Mouse (Mus musculus): Measurements from ENCODE around the gene Lsamp. TPM values are rescaled to one million over a fixed set of nuclear protein-coding genes. Genes with fewer than 3 reads are reported as not detected.

The Lsamp gene
- 0.10 and 0.25 TPM in 2 replicates for polyA plus RNA-seq (2016; fragmentation: Nextera tagmentation; extraction: Ambion mirVana)

DNA sequence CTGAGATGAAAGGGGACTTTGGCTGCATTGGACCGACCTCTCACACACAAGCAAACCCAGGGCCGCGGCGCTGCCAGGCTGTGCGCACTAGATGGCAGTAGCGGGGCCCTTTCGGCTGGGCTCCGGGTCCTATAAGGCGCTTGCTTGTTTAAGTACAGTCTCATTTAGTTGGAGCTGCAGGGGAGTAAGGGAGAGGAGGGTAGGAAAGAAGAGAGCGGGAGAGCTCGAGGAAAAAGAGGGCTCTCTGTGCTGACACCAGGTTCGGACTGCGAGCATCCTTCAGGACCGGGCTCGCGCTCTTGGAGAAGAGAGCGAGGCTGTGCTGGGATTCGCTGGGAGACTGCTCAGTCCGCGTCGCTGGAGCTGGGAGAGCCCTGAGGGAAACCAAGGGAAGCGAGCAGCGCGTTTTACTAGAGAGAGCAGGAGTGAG, at the start of gene Lsamp:
Gene Lsamp, plus strand, starts transcription at position 157 of the 430 bp plus-strand sequence.
- Histone ChIP-seq H3K4me2 (peak within 1 kb of the TSS; percentile 59), H3K9ac (no peak within 1 kb of the TSS), H3K27me3 (replicated peaks) (peaks cover 14% of the 10 kb centered on the region; the same call in 1 of the 2 replicates), H3K27ac (no peak within 1 kb of the TSS), H3K4me1 (no peaks in the 10 kb centered on the region), H3K36me3 (no peaks in the 10 kb centered on the region), H3K9me3 (replicated peaks) (no peaks in the 10 kb centered on the region), H3K4me3 (peak within 1 kb of the TSS; percentile 33)
- WGBS (ENCODE audit: insufficient replicate concordance) = 2% methylated on average over 24 of the region's 24 CpGs
- ATAC-seq = peak; percentile 47; the same call in 1 of the 2 replicates

DNA sequence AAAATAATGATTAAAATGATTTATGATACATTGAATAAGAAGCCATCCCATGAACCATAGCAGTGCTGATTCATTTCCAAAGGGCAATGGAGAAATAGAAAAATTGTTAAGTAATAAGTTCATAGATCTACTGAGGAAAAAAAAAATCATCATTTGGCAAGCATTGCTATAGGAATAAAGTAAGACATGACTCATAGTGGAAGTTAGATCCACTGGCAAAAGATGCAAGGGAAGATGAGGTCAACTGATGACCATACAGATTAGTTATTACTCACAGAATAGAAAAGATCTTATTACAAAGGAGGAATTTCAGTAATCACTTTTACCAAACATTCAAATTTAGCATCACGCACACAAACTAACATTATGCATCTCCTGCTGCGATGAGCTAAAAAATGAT, 26.5 kb upstream of the Lsamp start:
- H3K4me2 ChIP-seq = no peak overlapping the region
- no peaks in the 10 kb centered on the region for H3K27me3 ChIP-seq (replicated peaks)
- no peak overlapping the region for H3K4me3 ChIP-seq
- no peaks in the 10 kb centered on the region for H3K36me3 ChIP-seq
- no peak overlapping the region for H3K27ac ChIP-seq
- H3K9ac ChIP-seq = no peak overlapping the region
- H3K9me3 ChIP-seq (replicated peaks) = no peaks in the 10 kb centered on the region
- H3K4me1 ChIP-seq = no peaks in the 10 kb centered on the region
- WGBS (ENCODE audit: insufficient replicate concordance) = 74% methylated on average over 2 of the region's 2 CpGs
- ATAC-seq = no peak

DNA sequence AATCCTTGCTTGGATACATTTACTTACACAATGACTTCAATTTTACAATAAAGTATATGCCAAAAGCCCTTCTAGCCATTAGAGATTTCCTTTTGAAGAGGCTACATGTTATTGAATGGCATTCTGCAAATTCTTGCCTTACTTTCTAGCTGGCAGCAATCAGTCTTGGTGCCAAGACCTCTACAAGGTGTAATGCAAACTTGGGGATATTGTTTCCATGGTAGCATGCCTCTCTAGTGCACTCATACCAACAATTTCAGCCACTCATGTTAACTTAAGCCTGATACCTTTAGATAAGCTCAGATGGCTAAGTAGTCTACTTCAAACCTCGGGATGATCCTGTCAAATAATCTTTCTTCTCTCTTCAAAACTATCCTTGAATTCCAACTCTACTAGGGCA, 11.4 kb upstream of the Lsamp start:
- Histone ChIP-seq H3K4me2 (no peak overlapping the region), H3K27ac (no peak overlapping the region), H3K36me3 (no peaks in the 10 kb centered on the region), H3K4me1 (no peaks in the 10 kb centered on the region), H3K27me3 (replicated peaks) (no peaks in the 10 kb centered on the region), H3K9ac (no peak overlapping the region), H3K4me3 (no peak overlapping the region), H3K9me3 (replicated peaks) (no peaks in the 10 kb centered on the region)
- 63% methylated on average over 1 of the region's 1 CpGs for WGBS (ENCODE audit: insufficient replicate concordance)
- ATAC-seq = no peak

DNA sequence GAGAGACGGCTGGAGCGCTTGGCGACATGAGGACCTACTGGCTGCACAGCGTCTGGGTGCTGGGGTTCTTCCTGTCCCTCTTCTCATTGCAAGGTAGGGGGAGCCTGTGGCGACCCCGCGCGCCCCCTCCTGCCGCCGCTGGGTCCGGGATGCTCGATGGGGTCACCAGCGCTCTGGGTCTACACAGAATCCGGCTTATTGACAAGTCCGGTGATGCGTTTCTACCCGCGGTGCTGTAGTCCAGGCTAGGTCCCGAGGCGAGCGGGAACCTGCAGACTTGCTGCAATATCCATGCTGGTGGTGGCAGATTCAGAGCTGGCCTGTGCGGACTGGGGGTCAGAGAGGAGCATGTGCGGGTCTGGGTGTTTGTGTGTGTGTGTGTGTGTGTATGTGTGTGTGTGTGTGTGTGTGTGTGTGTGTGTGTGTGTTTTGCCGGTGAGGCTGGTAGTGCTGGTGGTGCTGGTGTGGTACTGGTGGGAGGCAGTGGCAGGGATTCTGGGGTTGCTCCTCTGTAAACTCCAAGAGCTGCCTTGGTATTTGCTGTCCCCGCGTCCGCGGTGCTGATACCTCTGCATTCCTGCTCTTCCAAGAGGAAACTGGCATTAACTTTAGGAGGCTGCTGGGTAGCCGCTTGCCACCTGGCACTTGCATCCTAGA, 602 bp downstream of the Lsamp start:
- H3K4me3 ChIP-seq = peak overlapping the region; percentile 33
- ATAC-seq = 0 out of 2 replicates have a peak, but pooled peaks have one; percentile 5
- no peaks in the 10 kb centered on the region for H3K9me3 ChIP-seq (replicated peaks)
- H3K27ac ChIP-seq = no peak overlapping the region
- no peaks in the 10 kb centered on the region for H3K4me1 ChIP-seq
- WGBS (ENCODE audit: insufficient replicate concordance) = 4% methylated on average over 28 of the region's 29 CpGs
- peaks cover 14% of the 10 kb centered on the region; the same call in 1 of the 2 replicates for H3K27me3 ChIP-seq (replicated peaks)
- H3K4me2 ChIP-seq = peak overlapping the region; percentile 59
- no peak overlapping the region for H3K9ac ChIP-seq
- H3K36me3 ChIP-seq = no peaks in the 10 kb centered on the region

DNA sequence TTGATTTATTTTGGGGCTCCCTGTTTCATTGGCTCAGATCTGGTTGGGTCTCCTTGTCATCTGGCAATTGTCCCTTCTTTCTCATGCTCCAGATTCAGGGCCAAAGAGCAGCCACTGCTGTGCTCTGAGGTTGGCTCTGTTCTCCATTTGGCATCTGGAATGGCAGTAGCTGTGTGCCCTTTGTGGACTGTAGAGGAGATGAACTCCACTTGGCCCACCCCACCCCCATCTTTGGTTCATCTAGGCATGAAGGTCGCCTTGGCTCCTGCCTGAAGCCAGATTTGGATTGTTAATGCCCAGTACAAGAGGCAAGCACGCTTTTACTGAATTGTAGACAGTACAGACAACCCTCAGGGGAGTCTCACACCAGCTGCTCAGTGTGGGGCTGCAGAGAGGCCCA, 4.3 kb downstream of the Lsamp start:
- no peaks in the 10 kb centered on the region for H3K36me3 ChIP-seq
- no peak overlapping the region for H3K27ac ChIP-seq
- no peak overlapping the region for H3K4me3 ChIP-seq
- no peaks in the 10 kb centered on the region for H3K9me3 ChIP-seq (replicated peaks)
- H3K4me1 ChIP-seq = no peaks in the 10 kb centered on the region
- ATAC-seq = no peak
- WGBS (ENCODE audit: insufficient replicate concordance) = 25% methylated on average over 2 of the region's 2 CpGs
- H3K27me3 ChIP-seq (replicated peaks) = peaks cover 14% of the 10 kb centered on the region; the same call in 1 of the 2 replicates
- no peak overlapping the region for H3K4me2 ChIP-seq
- no peak overlapping the region for H3K9ac ChIP-seq

DNA sequence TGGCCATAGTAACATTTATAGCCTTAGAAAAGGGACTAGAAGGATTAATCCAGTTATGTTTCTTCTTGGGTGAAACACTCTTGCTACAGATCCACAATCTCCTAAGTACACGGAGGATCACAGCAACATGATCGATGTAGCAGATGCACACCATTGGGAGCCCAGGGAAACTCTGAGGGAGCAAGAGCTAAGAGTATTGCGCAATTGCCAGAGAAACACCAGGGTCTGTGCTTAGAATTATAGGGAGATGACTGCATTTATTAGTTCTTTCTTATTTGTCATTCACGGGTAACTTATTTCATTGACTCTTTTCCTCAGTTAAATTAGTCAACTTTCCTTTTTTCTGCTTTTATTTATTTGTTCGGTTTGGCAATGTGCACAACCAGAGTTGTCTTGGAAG, 10.7 kb downstream of the Lsamp start:
- no peak overlapping the region for H3K27ac ChIP-seq
- H3K4me3 ChIP-seq = no peak overlapping the region
- H3K9ac ChIP-seq = no peak overlapping the region
- no peaks in the 10 kb centered on the region for H3K4me1 ChIP-seq
- no peak overlapping the region for H3K4me2 ChIP-seq
- ATAC-seq = no peak
- no peaks in the 10 kb centered on the region for H3K27me3 ChIP-seq (replicated peaks)
- WGBS (ENCODE audit: insufficient replicate concordance) = 82% methylated on average over 5 of the region's 5 CpGs
- no peaks in the 10 kb centered on the region for H3K9me3 ChIP-seq (replicated peaks)
- no peaks in the 10 kb centered on the region for H3K36me3 ChIP-seq

DNA sequence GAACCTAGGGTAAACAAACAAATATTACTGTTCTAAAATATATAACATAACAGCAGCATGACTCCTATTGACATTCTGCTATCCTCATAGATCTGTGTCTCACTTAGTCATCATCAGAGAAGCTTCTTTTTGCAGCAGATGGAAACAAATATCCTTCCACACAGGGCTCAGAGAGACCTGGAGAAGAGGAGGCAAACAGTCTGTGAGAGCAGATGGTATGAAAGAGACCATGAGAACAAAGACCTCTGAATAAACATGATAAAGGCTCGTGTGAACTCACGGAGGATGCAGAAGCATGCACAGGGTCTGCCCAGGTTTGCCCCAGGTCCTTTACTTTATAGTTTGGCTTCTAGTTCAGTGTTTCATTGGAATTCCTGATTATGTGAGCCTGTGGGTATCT, 24.6 kb downstream of the Lsamp start:
- no peak overlapping the region for H3K9ac ChIP-seq
- no peak for ATAC-seq
- no peak overlapping the region for H3K4me2 ChIP-seq
- no peaks in the 10 kb centered on the region for H3K27me3 ChIP-seq (replicated peaks)
- no peak overlapping the region for H3K27ac ChIP-seq
- H3K4me1 ChIP-seq = no peaks in the 10 kb centered on the region
- H3K4me3 ChIP-seq = no peak overlapping the region
- no peaks in the 10 kb centered on the region for H3K9me3 ChIP-seq (replicated peaks)
- WGBS (ENCODE audit: insufficient replicate concordance) = 54% methylated on average over 2 of the region's 2 CpGs
- no peaks in the 10 kb centered on the region for H3K36me3 ChIP-seq

DNA sequence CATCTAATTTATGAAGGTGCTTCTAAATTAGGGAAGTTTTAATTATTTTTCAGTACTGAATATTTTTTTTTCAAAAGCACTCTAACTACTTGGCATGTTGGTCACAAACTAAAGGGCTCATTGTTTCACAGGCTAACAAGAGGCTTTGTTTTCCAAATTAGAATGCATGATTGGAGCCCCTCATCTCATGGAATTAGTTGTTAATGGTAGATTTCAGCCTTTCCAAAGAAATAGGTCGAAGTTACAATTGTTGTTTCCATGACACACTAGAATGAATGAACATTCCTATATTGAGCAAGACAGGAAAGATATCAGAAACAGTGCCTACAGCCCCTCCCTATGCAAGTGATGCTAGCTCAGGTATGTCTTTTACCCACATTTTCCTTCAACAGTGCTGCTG, 26.9 kb downstream of the Lsamp start:
- no peak for ATAC-seq
- H3K4me2 ChIP-seq = no peak overlapping the region
- no peak overlapping the region for H3K4me3 ChIP-seq
- H3K27ac ChIP-seq = no peak overlapping the region
- 40% methylated on average over 1 of the region's 1 CpGs for WGBS (ENCODE audit: insufficient replicate concordance)
- H3K9me3 ChIP-seq (replicated peaks) = no peaks in the 10 kb centered on the region
- H3K36me3 ChIP-seq = no peaks in the 10 kb centered on the region
- no peaks in the 10 kb centered on the region for H3K4me1 ChIP-seq
- no peak overlapping the region for H3K9ac ChIP-seq
- no peaks in the 10 kb centered on the region for H3K27me3 ChIP-seq (replicated peaks)

DNA sequence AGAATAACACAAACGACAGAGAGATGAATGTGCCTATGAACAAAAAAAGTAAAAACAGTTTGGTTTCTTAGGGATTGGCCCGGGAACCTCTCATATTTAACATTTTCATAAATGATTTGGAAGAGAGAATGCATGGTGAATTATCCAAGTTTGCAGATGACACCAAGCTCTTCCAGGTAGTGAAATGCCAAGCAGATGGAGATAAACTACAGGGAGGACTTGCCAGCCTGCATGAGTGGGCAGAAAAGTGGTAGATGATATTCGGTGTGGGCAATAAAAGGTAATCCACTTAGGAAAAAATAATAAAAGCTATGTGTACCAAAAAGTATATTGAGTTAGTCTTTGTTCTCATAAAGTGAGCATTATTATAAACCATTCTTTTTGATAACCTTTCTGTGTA, 38.5 kb downstream of the Lsamp start:
- H3K36me3 ChIP-seq = no peaks in the 10 kb centered on the region
- H3K9ac ChIP-seq = no peak overlapping the region
- no peaks in the 10 kb centered on the region for H3K27me3 ChIP-seq (replicated peaks)
- ATAC-seq = no peak
- H3K4me2 ChIP-seq = no peak overlapping the region
- no peak overlapping the region for H3K27ac ChIP-seq
- no peaks in the 10 kb centered on the region for H3K9me3 ChIP-seq (replicated peaks)
- WGBS (ENCODE audit: insufficient replicate concordance) = 70% methylated on average over 3 of the region's 3 CpGs
- no peak overlapping the region for H3K4me3 ChIP-seq
- no peaks in the 10 kb centered on the region for H3K4me1 ChIP-seq

DNA sequence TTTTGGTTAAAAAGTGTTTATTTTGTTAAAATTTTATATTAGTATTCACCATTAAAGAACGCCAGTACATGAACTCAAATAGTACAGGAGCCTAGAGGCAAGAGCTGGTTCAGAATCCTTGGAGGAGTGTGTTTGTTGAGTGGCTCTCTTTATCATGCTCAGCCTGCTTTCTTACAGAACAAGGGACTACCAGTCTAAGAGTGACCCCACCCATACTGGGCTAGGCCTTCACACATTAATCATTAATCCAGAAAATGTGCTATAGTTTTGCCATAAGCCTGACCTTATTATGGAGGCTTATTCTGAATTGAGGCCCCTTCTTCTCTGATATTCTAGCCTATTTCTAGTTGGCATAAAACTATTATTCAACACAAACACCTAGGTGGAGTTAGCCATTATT, 52.6 kb downstream of the Lsamp start:
- Histone ChIP-seq H3K4me1 (no peaks in the 10 kb centered on the region), H3K36me3 (no peaks in the 10 kb centered on the region), H3K4me3 (no peak overlapping the region), H3K9me3 (replicated peaks) (no peaks in the 10 kb centered on the region), H3K27ac (no peak overlapping the region), H3K9ac (no peak overlapping the region), H3K27me3 (replicated peaks) (no peaks in the 10 kb centered on the region), H3K4me2 (no peak overlapping the region)
- ATAC-seq = no peak
- WGBS (ENCODE audit: insufficient replicate concordance) = 80% methylated on average over 1 of the region's 1 CpGs

DNA sequence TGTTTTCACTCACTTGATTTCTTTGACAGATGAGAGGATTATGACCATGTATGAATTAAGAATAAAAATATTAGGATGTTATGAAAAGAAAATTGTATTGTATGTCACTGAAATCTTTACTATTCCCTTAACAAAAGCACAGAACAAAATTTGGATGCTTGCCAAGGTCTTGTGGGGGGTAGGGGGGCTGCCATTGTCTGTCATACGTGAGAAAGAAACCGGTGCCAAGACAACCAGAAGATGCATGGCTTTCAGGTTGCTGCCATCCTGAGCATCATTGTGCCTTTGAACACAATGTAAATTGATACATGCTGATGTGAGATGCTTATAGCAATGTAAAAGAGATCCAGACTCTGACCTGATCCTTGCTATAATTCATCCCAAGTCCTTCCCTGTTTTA, 75.4 kb downstream of the Lsamp start:
- H3K4me2 ChIP-seq = no peak overlapping the region
- H3K9me3 ChIP-seq (replicated peaks) = no peaks in the 10 kb centered on the region
- WGBS (ENCODE audit: insufficient replicate concordance) = 61% methylated on average over 2 of the region's 2 CpGs
- no peaks in the 10 kb centered on the region for H3K27me3 ChIP-seq (replicated peaks)
- ATAC-seq = no peak
- no peak overlapping the region for H3K9ac ChIP-seq
- no peak overlapping the region for H3K27ac ChIP-seq
- H3K4me3 ChIP-seq = no peak overlapping the region
- no peaks in the 10 kb centered on the region for H3K4me1 ChIP-seq
- H3K36me3 ChIP-seq = no peaks in the 10 kb centered on the region

DNA sequence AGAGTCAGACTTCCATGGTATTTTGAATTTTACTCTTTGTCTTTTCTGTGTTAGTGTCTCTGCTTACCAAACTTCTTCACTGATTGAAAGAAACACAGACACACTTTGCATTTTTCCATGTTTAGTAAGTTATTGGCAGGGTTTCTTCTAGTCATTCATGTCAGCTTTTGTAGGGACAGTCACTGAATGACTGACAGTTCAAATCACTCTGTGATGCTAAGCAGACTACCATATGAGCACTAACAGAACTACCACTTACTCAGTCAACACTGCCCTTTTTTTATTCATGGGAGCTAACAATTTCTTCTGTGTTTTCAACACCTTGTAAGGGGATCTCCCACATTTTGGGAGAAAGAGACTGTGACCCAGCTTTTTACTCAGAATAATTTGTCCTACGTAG, 75.8 kb downstream of the Lsamp start:
- no peaks in the 10 kb centered on the region for H3K27me3 ChIP-seq (replicated peaks)
- H3K9ac ChIP-seq = no peak overlapping the region
- H3K9me3 ChIP-seq (replicated peaks) = no peaks in the 10 kb centered on the region
- H3K4me3 ChIP-seq = no peak overlapping the region
- no peak for ATAC-seq
- no peaks in the 10 kb centered on the region for H3K4me1 ChIP-seq
- 54% methylated on average over 1 of the region's 1 CpGs for WGBS (ENCODE audit: insufficient replicate concordance)
- H3K27ac ChIP-seq = no peak overlapping the region
- no peak overlapping the region for H3K4me2 ChIP-seq
- no peaks in the 10 kb centered on the region for H3K36me3 ChIP-seq

DNA sequence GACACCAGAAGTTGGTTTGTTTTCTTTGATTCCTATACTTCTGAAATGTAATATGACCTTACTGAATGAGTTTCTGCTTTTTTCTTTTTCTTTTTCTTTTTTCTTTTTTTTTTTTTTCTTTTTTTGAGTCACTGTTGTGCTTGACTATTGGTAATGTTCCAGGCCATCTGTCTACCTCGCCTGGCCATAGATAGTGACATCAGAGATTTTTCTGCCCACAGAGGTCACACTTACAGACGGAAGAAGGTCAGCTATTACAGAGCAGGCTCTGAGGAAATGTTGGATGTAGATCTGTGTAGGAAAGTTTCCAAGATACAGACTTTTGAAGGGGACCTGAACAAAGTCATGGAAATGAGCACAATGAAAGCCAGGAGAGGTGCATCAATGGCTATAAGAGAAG, 76.3 kb downstream of the Lsamp start:
- no peaks in the 10 kb centered on the region for H3K4me1 ChIP-seq
- no peaks in the 10 kb centered on the region for H3K9me3 ChIP-seq (replicated peaks)
- H3K27me3 ChIP-seq (replicated peaks) = no peaks in the 10 kb centered on the region
- no peaks in the 10 kb centered on the region for H3K36me3 ChIP-seq
- H3K27ac ChIP-seq = no peak overlapping the region
- H3K4me3 ChIP-seq = no peak overlapping the region
- no peak for ATAC-seq
- H3K4me2 ChIP-seq = no peak overlapping the region
- 44% methylated on average over 2 of the region's 2 CpGs for WGBS (ENCODE audit: insufficient replicate concordance)
- no peak overlapping the region for H3K9ac ChIP-seq

All from liver, embryonic 12.5 days (tissue).